ENCODE assay signal across 8 mouse cellular contexts in the genomic region with DNA sequence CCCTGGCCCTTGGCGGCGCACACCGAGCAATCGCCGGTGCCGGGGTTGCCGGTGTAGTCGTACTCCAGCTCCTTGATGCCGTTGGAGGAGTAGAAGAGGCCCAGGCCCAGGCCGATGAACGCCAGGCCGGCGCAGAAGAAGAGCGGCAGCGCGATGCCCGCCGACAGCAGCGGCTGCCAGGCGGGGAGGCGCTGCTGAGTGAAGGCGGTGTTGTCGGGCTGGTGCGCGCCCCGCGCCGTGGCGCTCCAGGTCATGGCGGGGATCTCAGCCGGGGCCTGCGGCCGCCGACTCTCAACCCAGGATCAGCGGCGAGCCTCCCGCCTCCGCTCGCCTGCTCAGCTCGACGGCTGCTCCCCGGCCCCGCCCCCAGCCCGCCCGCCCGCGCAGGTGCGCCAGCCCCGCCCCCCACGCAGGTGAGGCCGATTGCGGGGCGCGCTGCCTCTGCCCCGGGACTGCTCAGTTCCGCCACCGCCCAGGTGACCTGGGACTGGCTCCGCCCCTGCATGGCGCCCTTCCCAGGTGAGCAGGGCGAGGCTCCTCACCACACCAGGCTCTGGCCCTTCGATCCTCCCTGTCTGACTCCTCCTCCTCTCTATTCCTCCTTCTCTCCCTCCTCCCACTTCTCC. TPM values are rescaled to one million over a fixed set of nuclear protein-coding genes. Genes with fewer than 3 reads are reported as not detected.
A peak's percentile ranks its signal among the peaks of the same experiment; 100 is the strongest.
DNase-seq lines count a peak whose midpoint lies in the region; ATAC-seq and TF ChIP-seq lines count a peak whose summit lies in the region.

Gene Tmem30b, minus strand, starts transcription at position 307 of the 626 bp plus-strand sequence.

- H3K27me3 ChIP-seq in hindbrain, postnatal 0 days (ENCODE audit: insufficient read depth, low read length): peaks cover 74% of the 10 kb centered on the region
- H3K27me3 ChIP-seq in liver, embryonic 14.5 days (ENCODE audit: control insufficient read depth, insufficient read depth, low read length): peaks cover 37% of the 10 kb centered on the region

- ATAC-seq in hindbrain, postnatal 0 days: peak; percentile 24; the same call in 1 of the 2 replicates
- peak; percentile 31; the same call in 1 of the 2 replicates for ATAC-seq in liver, embryonic 14.5 days (ENCODE audit: insufficient read depth)

- H3K27ac ChIP-seq in bone marrow macrophage, adult 2 months (ENCODE audit: insufficient read depth, low read depth, low read length): no peak within 1 kb of the TSS
- no peak within 1 kb of the TSS for H3K27ac ChIP-seq in hindbrain, postnatal 0 days
- no peak within 1 kb of the TSS for H3K27ac ChIP-seq in liver, embryonic 14.5 days

- H3K36me3 ChIP-seq in hindbrain, postnatal 0 days (ENCODE audit: insufficient read depth, low read length): no peaks in the 10 kb centered on the region
- no peaks in the 10 kb centered on the region for H3K36me3 ChIP-seq in liver, embryonic 14.5 days (replicated peaks; ENCODE audit: control insufficient read depth, insufficient read depth, low read depth)

- DNase-seq in adrenal gland, postnatal 36 days: peak; percentile 3 to 15
- no peak for DNase-seq in adrenal gland, postnatal 4 days (ENCODE audit: low spot score in 2 of 2)
- DNase-seq in hindbrain, postnatal 0 days (ENCODE audit: low spot score): no peak
- no peak for DNase-seq in liver, embryonic 14.5 days (ENCODE audit: low read depth in 3 of 3, low spot score in 3 of 3)
- DNase-seq in ovary, postnatal 14 days (ENCODE audit: low spot score): peak; percentile 27
- DNase-seq in Muller cell, postnatal 12 days (ENCODE audit: inconsistent ontology term): no peak
- no peak for DNase-seq in left cerebral cortex, postnatal 36 days (ENCODE audit: low spot score in 2 of 2)

- no peak for TF ChIP-seq POLR2A in bone marrow macrophage, adult 2 months (IDR thresholded peaks at IDR 0.05; ENCODE audit: borderline replicate concordance, low read depth, low read length)

- no peaks in the 10 kb centered on the region for H3K4me1 ChIP-seq in bone marrow macrophage, adult 2 months (ENCODE audit: control insufficient read depth, insufficient read depth, low read length)
- H3K4me1 ChIP-seq in hindbrain, postnatal 0 days (ENCODE audit: insufficient read depth, low read length): no peaks in the 10 kb centered on the region; the same call in 1 of the 2 replicates
- no peaks in the 10 kb centered on the region for H3K4me1 ChIP-seq in liver, embryonic 14.5 days (replicated peaks; ENCODE audit: control insufficient read depth in 2 of 2, insufficient read depth in 2 of 2, low read length in 1 of 2)

- peak within 1 kb of the TSS; percentile 45 for H3K4me2 ChIP-seq in hindbrain, postnatal 0 days (ENCODE audit: low read depth, low read length)
- peak within 1 kb of the TSS; percentile 57 for H3K4me2 ChIP-seq in liver, embryonic 14.5 days (ENCODE audit: low read depth)

- 4% methylated on average over 47 of the region's 61 CpGs for WGBS in hindbrain, postnatal 0 days
- WGBS in liver, embryonic 14.5 days (ENCODE audit: insufficient replicate concordance): 4% methylated on average over 56 of the region's 61 CpGs

- TF ChIP-seq CTCF in bone marrow macrophage, adult 2 months (IDR thresholded peaks at IDR 0.05; ENCODE audit: low read depth, low read length): no peak
- no peak for TF ChIP-seq CTCF in hindbrain, postnatal 0 days (IDR thresholded peaks at IDR 0.05; ENCODE audit: low read depth)
- no peak for TF ChIP-seq CTCF in liver, embryonic 14.5 days (IDR thresholded peaks at IDR 0.05; ENCODE audit: low read depth)

- H3K9ac ChIP-seq in hindbrain, postnatal 0 days (replicated peaks; ENCODE audit: low read length): no peak within 1 kb of the TSS
- H3K9ac ChIP-seq in liver, embryonic 14.5 days (replicated peaks): no peak within 1 kb of the TSS

- no peaks in the 10 kb centered on the region for H3K9me3 ChIP-seq in hindbrain, postnatal 0 days (ENCODE audit: low read length)
- no peaks in the 10 kb centered on the region for H3K9me3 ChIP-seq in liver, embryonic 14.5 days (ENCODE audit: control insufficient read depth, low read length)

- intact Hi-C loops in left cerebral cortex, postnatal 36 days (cut with DNase I): no loop called here

- TF ChIP-seq EP300 in liver, embryonic 14.5 days (IDR thresholded peaks at IDR 0.05; ENCODE audit: low read depth): no peak

- peak within 1 kb of the TSS; percentile 39 for H3K4me3 ChIP-seq in bone marrow macrophage, adult 2 months (ENCODE audit: insufficient read depth, low read length)
- H3K4me3 ChIP-seq in hindbrain, postnatal 0 days (ENCODE audit: low read length): peak within 1 kb of the TSS; percentile 30
- H3K4me3 ChIP-seq in liver, embryonic 14.5 days (ENCODE audit: insufficient read depth in 1 of 2, low read depth in 2 of 2, low read length in 2 of 2): peak within 1 kb of the TSS; percentile 4 to 45; a peak in 3 of 4 replicates

RNA-seq across cellular contexts. Expression of gene Tmem30b, which starts in this region (rescaled TPM):
- under 1 TPM; 0.10 to 0.13 TPM for total RNA-seq in adrenal gland, postnatal 36 days (2021)
- total RNA-seq in adrenal gland, postnatal 4 days (2021): 1 to 10 TPM; 2.8 to 3.3 TPM
- polyA plus RNA-seq in bone marrow macrophage, adult 2 months (2012; ENCODE audit: insufficient read depth, insufficient read length, missing spikeins): not detected in 2 replicates
- 0.25 and 0.42 TPM in 2 replicates for total RNA-seq in hindbrain, postnatal 0 days (2014; rRNA removed)
- polyA plus RNA-seq in hindbrain, postnatal 0 days (2015; fragmentation: Nextera tagmentation; extraction: Ambion mirVana): 0.33 and 0.47 TPM in 2 replicates
- 1.9 and 2.0 TPM in 2 replicates for polyA plus RNA-seq in liver, embryonic 14.5 days (2012; rRNA removed)
- 3.8 and 3.9 TPM in 2 replicates for polyA plus RNA-seq in liver, embryonic 14.5 days (2014; fragmentation: Nextera tagmentation; extraction: Ambion mirVana)
- total RNA-seq in left cerebral cortex, postnatal 36 days (2021): under 1 TPM in 1 of 2 experiments, not detected in 1; 0.12 TPM

Comparison
In these comparisons a context has a peak if more than half of its experiments do, and no peak if none do; other contexts are left out.
1. Peak in DNase-seq in adrenal gland, postnatal 36 days; RNA of the gene not detected or under 1 TPM.
2. Peak in ATAC-seq, H3K4me3 ChIP-seq and H3K4me2 ChIP-seq in hindbrain, postnatal 0 days; RNA of the gene not detected or under 1 TPM.